Mouse (Mus musculus): ENCODE results near the gene Necab3. TPM values are rescaled to one million over a fixed set of nuclear protein-coding genes. Genes with fewer than 3 reads are reported as not detected.

Gene Necab3
- polyA plus RNA-seq, 1 experiment from 2014 or later, result 2.9 TPM

DNA sequence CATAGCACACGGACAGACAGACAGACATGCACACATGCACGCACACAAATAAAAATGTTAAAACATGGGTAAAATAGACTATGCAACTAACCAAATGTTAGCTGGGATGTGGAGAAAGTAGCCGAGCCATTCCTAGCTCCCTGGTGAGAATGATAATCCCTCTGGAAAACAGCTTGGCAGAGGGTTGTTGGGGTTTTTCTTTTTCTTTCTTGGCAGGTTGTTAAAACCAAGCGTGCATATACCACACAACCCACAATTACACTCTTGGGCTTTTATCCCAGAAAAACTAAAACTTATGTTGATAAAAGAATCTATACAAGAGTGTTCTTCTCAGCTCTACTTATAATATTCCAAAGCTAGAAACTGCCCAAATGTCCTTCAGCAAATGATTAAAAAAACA is 30.4 kb upstream of the Necab3 start:
- Histone ChIP-seq H3K9me3 (no peaks in the 10 kb centered on the region), H3K27ac (0 out of 2 replicates have a peak overlapping the region, but pooled peaks have one; percentile 0), H3K36me3 (peaks cover 12% of the 10 kb centered on the region; the same call in 1 of the 2 replicates), H3K4me3 (no peak overlapping the region), H3K9ac (no peak overlapping the region), H3K27me3 (no peaks in the 10 kb centered on the region), H3K4me1 (0 out of 2 replicates have a peak, but pooled peaks cover 8% of the 10 kb centered on the region), H3K4me2 (no peak overlapping the region)
- WGBS, result 79% methylated on average over 4 of the region's 4 CpGs
- ATAC-seq (ENCODE audit: borderline replicate concordance, extremely low read depth, low FRiP score, low TSS enrichment), result no peak

DNA sequence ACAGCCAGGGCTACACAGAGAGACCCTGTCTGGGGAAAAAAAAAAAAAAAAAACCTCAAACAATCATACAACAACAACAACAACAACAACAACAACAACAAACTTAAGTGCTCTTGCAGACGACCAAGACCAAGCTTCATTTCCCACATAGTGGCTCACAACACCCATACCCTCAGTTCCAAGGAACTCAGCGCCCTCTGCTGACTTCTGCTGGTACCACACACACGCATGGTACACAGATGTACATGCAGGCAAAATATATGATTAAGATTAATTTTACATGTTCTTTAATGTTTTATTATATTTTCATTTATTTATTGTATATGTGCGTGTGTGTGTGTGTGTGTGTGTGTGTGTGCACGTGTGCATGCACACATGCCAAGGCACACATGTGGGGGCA is 27.7 kb upstream of the Necab3 start:
- peaks cover 11% of the 10 kb centered on the region; the same call in 1 of the 2 replicates for H3K4me1 ChIP-seq
- H3K4me3 ChIP-seq, result no peak overlapping the region
- no peaks in the 10 kb centered on the region for H3K27me3 ChIP-seq
- peaks cover 11% of the 10 kb centered on the region; the same call in 1 of the 2 replicates for H3K36me3 ChIP-seq
- H3K4me2 ChIP-seq, result no peak overlapping the region
- H3K9me3 ChIP-seq, result no peaks in the 10 kb centered on the region
- no peak overlapping the region for H3K27ac ChIP-seq
- no peak overlapping the region for H3K9ac ChIP-seq
- WGBS, result 79% methylated on average over 5 of the region's 5 CpGs
- no peak for ATAC-seq (ENCODE audit: borderline replicate concordance, extremely low read depth, low FRiP score, low TSS enrichment)

DNA sequence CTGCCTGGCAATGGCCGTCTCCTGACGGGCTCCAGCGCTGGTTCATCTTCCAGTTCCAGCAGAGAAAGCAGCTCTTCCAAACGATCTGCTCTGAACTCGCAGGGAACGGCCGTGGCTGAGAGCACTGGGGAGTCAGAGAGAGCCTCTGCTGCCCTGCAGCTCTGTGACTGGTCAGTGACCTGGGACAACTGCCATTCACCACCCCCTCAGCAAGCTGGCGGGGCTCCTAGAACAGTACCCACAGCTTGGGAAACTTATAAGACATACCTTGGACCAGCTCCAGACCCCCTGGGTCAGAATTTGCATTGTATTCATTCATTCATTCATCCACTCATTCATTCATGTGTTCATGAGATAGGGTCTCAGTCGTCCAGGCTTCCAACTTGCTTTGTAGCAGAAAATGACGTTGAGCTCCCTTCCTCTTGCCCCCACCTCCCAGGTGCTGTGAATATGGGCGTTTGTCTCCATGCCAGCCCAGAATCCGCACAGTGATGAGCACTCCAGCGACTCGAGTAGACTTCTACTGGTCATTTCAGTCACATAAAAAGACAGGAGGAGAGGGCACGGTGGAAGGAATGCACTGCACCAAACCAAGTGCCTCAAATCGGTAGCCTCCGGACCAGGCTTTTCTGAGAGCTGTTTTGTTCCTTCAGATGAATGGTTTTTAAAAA is 26.4 kb upstream of the Necab3 start:
- Histone ChIP-seq H3K27ac (no peak overlapping the region), H3K36me3 (peaks cover 11% of the 10 kb centered on the region; the same call in 1 of the 2 replicates), H3K4me1 (peaks cover 11% of the 10 kb centered on the region; the same call in 1 of the 2 replicates), H3K27me3 (no peaks in the 10 kb centered on the region), H3K9ac (no peak overlapping the region), H3K4me2 (no peak overlapping the region), H3K9me3 (no peaks in the 10 kb centered on the region), H3K4me3 (no peak overlapping the region)
- WGBS, result 60% methylated on average over 17 of the region's 17 CpGs
- no peak for ATAC-seq (ENCODE audit: borderline replicate concordance, extremely low read depth, low FRiP score, low TSS enrichment)

DNA sequence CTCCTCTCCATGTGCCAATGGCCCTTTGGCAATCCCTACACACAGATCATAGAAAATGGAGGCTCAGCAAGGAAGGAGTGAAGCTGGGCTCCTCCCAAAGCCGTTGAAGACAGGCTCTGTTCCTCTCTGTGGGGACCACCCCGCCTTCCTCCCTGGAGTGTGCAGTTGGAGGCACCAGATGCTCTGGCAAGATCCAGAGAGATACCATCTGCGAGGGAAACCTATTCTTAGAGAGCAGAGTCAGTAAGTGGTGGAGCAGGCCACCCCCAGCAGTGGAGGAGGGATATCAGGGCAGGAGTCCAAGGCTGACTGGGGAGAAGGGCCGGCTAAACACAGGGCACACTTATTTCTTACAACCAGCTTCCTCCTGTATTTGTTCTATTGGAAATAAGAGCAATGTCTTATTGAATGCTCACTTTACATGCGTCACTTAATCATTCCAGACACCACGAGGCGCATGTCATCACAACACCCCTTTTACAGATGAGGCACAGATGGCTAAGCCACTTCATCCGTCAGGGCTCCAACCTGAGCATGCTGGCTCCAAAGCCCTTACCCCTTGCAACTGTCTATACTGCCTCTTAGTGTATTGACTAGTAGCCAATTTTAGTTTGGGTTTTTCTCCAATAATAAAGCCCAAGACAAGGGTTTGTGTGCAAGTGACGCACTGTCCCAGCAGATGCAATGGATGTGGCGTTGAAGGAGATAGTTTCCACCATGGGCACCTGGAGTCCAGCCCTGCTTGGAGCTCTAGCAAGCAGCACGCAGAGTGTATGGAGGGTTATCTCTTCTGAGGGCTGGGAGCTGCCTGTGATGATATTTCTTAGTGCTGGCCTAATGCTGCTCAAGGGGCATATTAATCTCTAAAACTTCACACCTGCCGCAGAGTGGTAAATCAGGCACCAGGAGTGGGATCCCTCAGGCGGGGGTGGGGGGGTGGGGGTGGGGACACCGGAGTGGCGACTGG is 25.5 kb upstream of the Necab3 start:
- 0 out of 2 replicates have a peak overlapping the region, but pooled peaks have one; percentile 29 for H3K27ac ChIP-seq
- 44% methylated on average over 15 of the region's 15 CpGs for WGBS
- peaks cover 11% of the 10 kb centered on the region; the same call in 1 of the 2 replicates for H3K36me3 ChIP-seq
- peak; percentile 37; the same call in 1 of the 2 replicates for ATAC-seq (ENCODE audit: borderline replicate concordance, extremely low read depth, low FRiP score, low TSS enrichment)
- no peaks in the 10 kb centered on the region for H3K9me3 ChIP-seq
- no peak overlapping the region for H3K9ac ChIP-seq
- no peak overlapping the region for H3K4me2 ChIP-seq
- no peak overlapping the region for H3K4me3 ChIP-seq
- H3K4me1 ChIP-seq, result peaks cover 11% of the 10 kb centered on the region; the same call in 1 of the 2 replicates
- H3K27me3 ChIP-seq, result no peaks in the 10 kb centered on the region

DNA sequence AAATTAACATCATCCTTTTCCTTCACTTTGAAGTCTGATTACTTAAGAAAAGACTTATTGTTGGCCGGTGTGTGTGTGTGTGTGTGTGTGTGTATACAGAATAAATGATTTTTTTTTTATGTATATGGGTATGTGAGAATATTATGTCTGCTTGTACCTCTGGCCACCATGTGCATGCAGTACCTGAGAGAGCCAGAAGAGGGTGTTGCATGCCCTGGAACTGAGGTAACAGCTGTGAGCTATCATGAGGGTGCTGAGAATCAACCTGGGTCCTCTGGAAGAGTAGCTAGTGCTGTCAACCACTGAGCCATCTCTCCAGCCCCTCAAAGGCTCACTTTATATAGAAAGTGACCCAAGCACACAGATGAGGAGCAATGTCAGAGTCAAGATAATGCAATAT is 22.7 kb upstream of the Necab3 start:
- H3K27me3 ChIP-seq, result no peaks in the 10 kb centered on the region
- no peak overlapping the region for H3K27ac ChIP-seq
- no peak overlapping the region for H3K9ac ChIP-seq
- H3K9me3 ChIP-seq, result no peaks in the 10 kb centered on the region
- no peak overlapping the region for H3K4me2 ChIP-seq
- WGBS, result 83% methylated on average over 1 of the region's 1 CpGs
- peaks cover 2% of the 10 kb centered on the region; the same call in 1 of the 2 replicates for H3K36me3 ChIP-seq
- ATAC-seq (ENCODE audit: borderline replicate concordance, extremely low read depth, low FRiP score, low TSS enrichment), result no peak
- peaks cover 11% of the 10 kb centered on the region; the same call in 1 of the 2 replicates for H3K4me1 ChIP-seq
- H3K4me3 ChIP-seq, result no peak overlapping the region

DNA sequence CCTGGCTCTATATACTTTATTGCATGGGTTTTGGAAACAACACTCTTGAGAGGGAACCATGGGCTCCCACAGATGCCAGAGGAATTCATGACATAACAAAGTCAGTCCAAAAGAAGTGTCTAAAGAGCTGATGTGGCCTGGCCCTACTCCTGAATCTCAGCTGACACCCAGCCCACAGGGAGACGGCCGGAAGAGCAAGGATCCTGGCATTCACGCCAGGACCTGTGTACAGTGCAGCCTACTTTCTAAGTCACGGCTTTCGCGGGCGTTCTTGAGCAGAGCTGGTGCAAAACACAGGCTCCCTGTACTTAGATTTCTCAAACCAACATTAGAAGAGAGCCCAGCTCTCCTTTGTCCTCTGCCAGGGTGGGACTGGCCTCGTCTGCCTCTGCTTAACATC is 21.9 kb upstream of the Necab3 start:
- H3K4me2 ChIP-seq, result no peak overlapping the region
- no peak overlapping the region for H3K9ac ChIP-seq
- H3K36me3 ChIP-seq, result no peaks in the 10 kb centered on the region
- no peak overlapping the region for H3K4me3 ChIP-seq
- peaks cover 11% of the 10 kb centered on the region; the same call in 1 of the 2 replicates for H3K4me1 ChIP-seq
- no peaks in the 10 kb centered on the region for H3K9me3 ChIP-seq
- ATAC-seq (ENCODE audit: borderline replicate concordance, extremely low read depth, low FRiP score, low TSS enrichment), result no peak
- no peaks in the 10 kb centered on the region for H3K27me3 ChIP-seq
- 64% methylated on average over 8 of the region's 8 CpGs for WGBS
- no peak overlapping the region; the same call in 1 of the 2 replicates for H3K27ac ChIP-seq

DNA sequence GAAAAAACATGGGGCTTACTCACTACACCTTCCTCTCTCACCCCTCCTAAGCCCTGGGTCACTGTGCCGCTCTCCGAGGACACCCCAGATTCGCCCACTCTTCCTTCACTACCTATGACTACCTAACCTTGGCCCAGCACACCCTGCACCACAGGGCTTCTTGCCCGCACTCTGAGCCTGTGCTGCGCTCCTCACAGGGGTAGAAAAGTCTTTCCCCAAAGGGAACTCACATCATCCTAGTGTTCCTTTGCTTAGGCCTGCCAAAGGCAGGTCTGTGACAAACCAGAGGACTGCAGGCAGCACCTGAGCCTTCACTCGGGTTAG is 19.0 kb upstream of the Necab3 start:
- ATAC-seq (ENCODE audit: borderline replicate concordance, extremely low read depth, low FRiP score, low TSS enrichment), result no peak
- no peaks in the 10 kb centered on the region for H3K4me1 ChIP-seq
- no peaks in the 10 kb centered on the region for H3K9me3 ChIP-seq
- no peaks in the 10 kb centered on the region for H3K36me3 ChIP-seq
- H3K9ac ChIP-seq, result no peak overlapping the region
- no peak overlapping the region for H3K4me2 ChIP-seq
- H3K27ac ChIP-seq, result no peak overlapping the region
- WGBS, result 84% methylated on average over 6 of the region's 6 CpGs
- no peaks in the 10 kb centered on the region for H3K27me3 ChIP-seq
- no peak overlapping the region for H3K4me3 ChIP-seq

DNA sequence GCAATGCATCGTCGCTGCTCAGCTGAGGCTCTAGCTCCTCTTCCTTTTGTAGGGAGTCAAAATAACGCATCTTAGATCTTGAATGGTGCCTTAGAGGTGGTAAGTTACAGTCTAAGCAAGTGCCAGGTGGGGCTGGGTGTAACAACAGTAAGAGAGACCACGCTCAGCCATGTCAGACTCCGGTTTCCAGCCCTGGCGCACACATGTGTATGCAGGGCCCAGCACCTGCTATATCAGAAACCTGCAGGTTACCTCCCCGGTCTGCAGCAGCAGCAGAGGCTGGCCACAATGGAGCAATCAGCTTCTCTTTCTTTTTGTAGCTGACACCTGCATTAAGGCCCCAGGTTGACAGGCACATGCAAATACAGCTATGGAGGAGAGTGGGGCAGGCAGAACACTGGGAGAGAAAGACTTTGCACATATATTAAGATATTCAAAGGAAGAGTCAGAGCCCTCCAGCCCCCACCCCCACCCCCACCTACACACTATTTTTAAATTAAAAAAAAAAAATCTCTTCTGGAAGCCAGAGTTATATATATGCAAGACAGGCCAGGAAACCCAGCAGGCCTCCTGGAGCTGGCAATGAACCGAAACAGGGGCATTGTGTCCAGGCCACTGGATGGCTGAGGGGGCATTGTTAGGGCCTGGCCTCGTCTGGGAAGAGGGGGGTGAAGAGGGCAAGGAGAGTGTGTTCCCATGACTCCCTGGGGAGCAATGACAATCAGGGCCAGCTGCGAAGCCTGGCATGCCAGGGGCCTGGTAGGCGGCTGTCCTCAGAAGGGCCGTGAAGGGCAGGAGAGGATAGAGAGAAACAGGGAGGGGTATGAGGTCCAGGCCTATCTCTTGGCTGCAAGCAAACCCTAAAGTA is 18.4 kb upstream of the Necab3 start:
- no peak overlapping the region for H3K4me3 ChIP-seq
- no peak overlapping the region for H3K9ac ChIP-seq
- no peak for ATAC-seq (ENCODE audit: borderline replicate concordance, extremely low read depth, low FRiP score, low TSS enrichment)
- H3K9me3 ChIP-seq, result no peaks in the 10 kb centered on the region
- H3K4me2 ChIP-seq, result no peak overlapping the region
- H3K4me1 ChIP-seq, result no peaks in the 10 kb centered on the region
- H3K27me3 ChIP-seq, result no peaks in the 10 kb centered on the region
- H3K27ac ChIP-seq, result no peak overlapping the region
- H3K36me3 ChIP-seq, result no peaks in the 10 kb centered on the region
- WGBS, result 57% methylated on average over 12 of the region's 12 CpGs

DNA sequence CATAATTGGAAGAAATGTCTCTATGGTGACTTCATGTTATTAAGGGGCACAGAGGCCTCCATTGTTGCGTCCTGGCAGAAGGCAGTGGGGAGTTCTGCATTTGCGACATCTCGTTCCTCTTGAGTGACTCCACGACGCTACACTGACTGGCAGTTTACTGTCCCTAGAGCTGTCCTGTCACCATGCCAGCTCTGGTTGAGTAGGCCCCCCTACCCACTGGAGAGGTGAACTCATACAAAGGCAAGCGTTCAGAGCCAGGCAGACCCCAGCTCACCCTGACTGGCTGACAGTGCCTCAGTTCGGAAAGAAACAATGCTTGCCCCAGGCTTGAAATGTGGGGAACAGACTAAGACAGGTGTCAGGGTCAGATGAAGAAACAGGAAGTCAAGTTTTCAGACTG is 15.6 kb upstream of the Necab3 start:
- Histone ChIP-seq H3K9ac (no peak overlapping the region), H3K4me2 (no peak overlapping the region), H3K27me3 (no peaks in the 10 kb centered on the region), H3K4me3 (no peak overlapping the region), H3K27ac (no peak overlapping the region), H3K9me3 (no peaks in the 10 kb centered on the region), H3K4me1 (peaks cover 13% of the 10 kb centered on the region), H3K36me3 (no peaks in the 10 kb centered on the region)
- 72% methylated on average over 7 of the region's 7 CpGs for WGBS
- ATAC-seq (ENCODE audit: borderline replicate concordance, extremely low read depth, low FRiP score, low TSS enrichment), result no peak

DNA sequence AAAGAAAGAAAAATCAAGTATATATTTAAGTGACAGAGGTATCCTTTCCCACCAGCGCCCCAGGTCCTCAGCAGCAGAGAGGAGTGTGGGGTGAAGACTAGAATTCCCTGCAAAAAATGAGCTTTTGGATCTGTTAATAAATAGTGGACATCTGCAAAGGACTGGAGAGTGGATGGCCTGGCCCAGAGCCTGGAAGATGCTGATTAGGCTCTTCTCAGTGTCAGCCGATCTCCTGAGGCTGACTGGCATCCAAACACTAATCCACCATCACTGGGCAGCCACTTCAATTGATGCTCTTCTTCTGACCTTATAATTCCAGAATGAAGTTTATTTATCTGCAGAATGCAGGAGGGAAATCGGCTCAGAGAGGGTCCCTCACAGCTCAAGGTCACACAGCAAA is 14.3 kb upstream of the Necab3 start:
- 61% methylated on average over 3 of the region's 3 CpGs for WGBS
- no peak for ATAC-seq (ENCODE audit: borderline replicate concordance, extremely low read depth, low FRiP score, low TSS enrichment)
- Histone ChIP-seq H3K27ac (no peak overlapping the region), H3K9me3 (no peaks in the 10 kb centered on the region), H3K36me3 (no peaks in the 10 kb centered on the region), H3K4me3 (no peak overlapping the region), H3K27me3 (no peaks in the 10 kb centered on the region), H3K4me2 (no peak overlapping the region), H3K4me1 (peaks cover 22% of the 10 kb centered on the region), H3K9ac (no peak overlapping the region)

DNA sequence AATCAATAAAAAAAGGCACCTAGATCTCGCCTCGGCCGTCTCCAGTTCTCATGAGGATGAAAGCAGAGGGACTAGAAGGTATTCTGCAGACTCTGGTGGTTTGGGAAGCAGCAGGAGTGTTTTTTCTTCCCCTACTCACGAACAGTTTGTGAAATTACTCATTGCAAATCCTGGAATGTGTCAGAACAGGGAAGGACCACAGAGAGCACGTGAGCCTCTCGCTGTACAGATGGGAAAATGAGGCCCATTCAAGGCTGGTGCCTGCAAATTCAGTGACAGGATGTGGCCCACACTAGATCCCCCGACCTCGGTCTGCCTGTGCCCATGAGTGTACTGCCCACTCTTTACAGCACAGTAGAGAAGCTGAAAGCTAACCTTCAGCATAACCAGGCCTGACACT is 13.3 kb upstream of the Necab3 start:
- no peak for ATAC-seq (ENCODE audit: borderline replicate concordance, extremely low read depth, low FRiP score, low TSS enrichment)
- H3K9me3 ChIP-seq, result no peaks in the 10 kb centered on the region
- no peak overlapping the region for H3K9ac ChIP-seq
- 64% methylated on average over 8 of the region's 8 CpGs for WGBS
- no peak overlapping the region for H3K4me2 ChIP-seq
- H3K4me1 ChIP-seq, result peaks cover 32% of the 10 kb centered on the region
- H3K36me3 ChIP-seq, result no peaks in the 10 kb centered on the region
- no peak overlapping the region for H3K4me3 ChIP-seq
- no peaks in the 10 kb centered on the region for H3K27me3 ChIP-seq
- no peak overlapping the region for H3K27ac ChIP-seq

All from lung, embryonic 15.5 days (tissue).